Mouse (Mus musculus): Measurements from ENCODE around the gene Kcnc1.

DNA sequence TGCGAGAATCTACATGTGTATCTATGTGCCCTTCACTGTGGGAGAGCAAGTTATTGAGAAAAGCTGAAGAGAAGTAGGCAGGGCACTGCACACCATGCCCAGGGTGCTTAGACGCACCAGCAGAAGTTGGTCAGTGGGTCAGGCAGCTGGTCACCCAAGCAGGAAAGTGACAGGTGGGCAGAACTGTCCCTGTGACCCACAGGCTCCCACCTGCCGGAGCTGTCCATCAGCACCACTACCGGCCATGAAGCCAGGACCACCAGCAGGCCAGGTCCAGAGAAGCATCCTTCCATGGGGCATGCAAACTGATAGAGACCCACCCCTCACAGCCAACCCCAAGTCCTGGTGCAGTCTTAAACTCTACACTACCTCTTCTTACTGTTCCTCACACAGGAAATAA lies 48.6 kb upstream of the Kcnc1 start:
- TF ChIP-seq CTCF (IDR thresholded peaks at IDR 0.05; ENCODE audit: extremely low read depth, insufficient read length, insufficient replicate concordance, low read depth, low read length) (no peak), POLR2A (IDR thresholded peaks at IDR 0.05; ENCODE audit: low read depth, low read length) (no peak)
